Mouse (Mus musculus) megakaryocyte, embryonic 14.5 days (primary cell): ENCODE measurements around the gene Sgpl1.

Experiments used
- FLI1 ChIP-seq: IDR thresholded peaks from 2 replicates; pipeline ENCODE4 v1.6.1; 2012; ENCODE audit warnings: low read length, inconsistent platforms, mixed read lengths
- GATA1 ChIP-seq: IDR thresholded peaks from 3 replicates; pipeline ENCODE4 v1.6.1; 2012; ENCODE audit warnings: mixed read lengths, low read length, inconsistent platforms, borderline replicate concordance

- TF ChIP-seq FLI1 = no peak
- TF ChIP-seq GATA1 = no peak
Observed at GRCm38 (mm10) chr10:61059543-61060110, 87.9 kb downstream of the Sgpl1 start.
